Mouse (Mus musculus): ENCODE results near the gene Sorl1.

Gene Sorl1

DNA sequence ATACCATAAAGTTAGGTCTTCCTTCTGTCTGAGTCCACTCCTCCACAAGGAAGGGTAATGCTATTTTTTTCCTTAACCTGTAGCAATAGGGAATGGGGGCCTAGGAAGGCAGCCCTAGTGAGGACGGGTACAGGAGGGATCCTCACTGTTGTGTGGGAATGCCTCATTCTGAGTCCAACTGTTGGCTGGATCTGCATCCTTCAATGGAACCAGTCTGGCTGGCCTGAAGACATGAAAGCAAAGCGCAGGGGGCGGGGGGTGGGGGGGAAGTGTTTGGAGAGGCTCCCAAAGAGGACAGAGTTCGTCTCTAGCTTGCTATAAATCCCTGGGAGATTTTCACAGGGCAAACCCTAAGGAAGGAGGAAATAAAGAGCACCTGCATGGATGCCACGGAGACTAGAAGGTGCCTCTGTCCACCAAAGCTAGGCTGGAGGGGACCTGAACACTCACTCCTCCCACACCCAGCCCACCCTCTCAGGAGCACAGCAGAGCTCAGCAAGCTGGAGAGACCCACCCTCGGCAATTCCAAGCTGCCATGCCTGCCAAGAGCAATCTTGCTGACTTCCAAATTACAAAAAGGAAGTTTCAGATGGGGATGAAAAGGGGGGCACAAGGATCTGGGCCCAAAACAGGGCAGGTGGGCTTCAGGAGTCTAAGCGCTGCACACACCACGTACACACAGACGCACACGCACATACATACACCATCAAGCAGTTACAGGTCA, 2.3 kb downstream of the Sorl1 start:
- DNase-seq (ENCODE audit: low read depth), result no peak

DNA sequence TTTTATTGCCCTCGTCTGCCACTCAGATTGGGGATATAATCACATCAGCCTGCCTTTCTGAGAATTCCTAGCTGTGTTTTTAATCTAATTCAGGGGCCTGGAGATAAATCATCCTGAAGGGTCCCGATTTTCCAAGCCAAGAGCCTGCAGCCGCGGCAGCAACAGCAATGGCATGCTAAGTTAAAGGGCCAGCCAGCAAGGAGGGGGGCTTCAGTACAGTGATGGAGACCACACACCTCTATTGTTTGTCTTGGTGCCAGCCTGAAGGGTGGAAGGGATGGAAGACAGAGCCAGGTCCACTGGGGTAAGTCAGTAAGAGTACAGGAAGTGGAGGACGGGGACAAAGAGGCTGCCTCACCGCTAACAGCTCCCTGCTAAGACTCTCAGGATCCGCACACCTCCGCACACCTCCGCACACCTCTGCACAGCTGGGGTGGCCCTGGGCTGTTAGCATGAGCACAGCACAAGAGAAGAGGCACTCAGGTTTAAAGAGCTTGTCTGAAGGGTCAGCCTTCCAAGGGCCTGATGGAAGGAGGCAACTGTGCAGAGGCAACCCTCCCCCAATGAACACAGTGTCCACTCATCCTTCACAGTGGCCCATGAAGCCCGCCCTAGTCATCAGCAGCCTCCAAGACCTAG, 7.6 kb downstream of the Sorl1 start:
- DNase-seq (ENCODE audit: low read depth), result no peak

DNA sequence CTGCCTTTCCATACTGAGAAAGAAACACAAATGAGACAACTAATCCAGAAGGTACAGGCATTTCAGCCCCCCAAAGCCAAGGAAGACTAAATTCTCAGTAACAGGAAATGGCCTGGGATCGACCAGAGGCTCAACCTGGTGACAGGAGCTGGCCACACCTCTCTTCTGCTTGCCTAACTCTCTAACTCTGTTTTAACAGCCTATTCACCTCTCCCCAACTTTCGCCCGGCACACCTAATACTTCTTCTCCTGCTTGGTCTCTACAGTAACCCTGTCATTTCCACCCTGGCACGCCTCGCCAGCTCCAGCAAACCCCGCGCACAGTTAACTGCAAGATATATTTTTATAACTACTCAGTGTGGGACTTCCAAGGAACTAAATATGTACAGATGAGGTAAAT, 9.0 kb downstream of the Sorl1 start:
- no peak for DNase-seq (ENCODE audit: low read depth)

DNA sequence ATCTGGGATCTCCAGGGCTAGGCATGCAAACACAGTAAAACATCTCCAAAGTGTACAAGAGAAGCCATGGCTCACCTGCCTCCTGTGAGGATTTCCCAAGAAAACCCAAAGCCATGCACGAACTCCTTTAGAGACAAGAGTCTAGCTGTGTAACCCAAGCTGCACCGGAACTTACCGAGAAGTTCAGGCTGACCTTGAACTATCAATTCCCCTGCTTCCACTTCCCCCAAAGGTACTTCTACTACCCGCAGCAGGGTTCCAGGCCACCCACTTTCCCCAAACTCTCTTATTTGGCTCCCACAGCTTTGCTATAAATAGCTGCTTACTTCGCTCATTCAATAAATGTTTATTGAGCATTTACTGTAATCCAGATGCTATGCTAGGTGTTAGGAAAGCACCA, 10.8 kb downstream of the Sorl1 start:
- no peak for DNase-seq (ENCODE audit: low read depth)

GRCm38 (mm10) chr9:42112691-42113090, 11.4 kb downstream of the Sorl1 start:
- no peak for DNase-seq (ENCODE audit: low read depth)

DNA sequence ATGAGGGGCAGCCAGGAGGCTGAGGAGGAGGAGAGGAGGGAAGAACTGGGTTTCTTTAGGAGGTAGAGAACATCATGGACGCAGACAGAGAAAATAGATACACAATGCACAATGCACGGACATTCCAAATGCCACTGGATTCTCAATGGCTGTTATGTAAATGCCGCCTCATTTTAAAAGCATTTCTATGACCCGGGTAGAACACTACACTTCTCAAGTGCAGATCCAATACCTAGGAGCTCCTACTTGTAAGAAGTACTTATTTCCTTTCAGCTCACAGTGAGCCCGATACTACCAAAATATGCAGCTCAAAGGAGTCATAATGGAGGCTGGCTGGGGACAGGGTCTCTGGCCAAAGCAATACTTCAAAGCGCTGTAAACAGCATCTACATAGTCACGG, 12.8 kb downstream of the Sorl1 start:
- no peak for DNase-seq (ENCODE audit: low read depth)

- peak; percentile 71 for DNase-seq (ENCODE audit: low read depth)
Measured at GRCm38 (mm10) chr9:42109837-42110451, 14.2 kb downstream of the Sorl1 start.

- no peak for DNase-seq (ENCODE audit: low read depth)
Measured at GRCm38 (mm10) chr9:42109131-42109530, 15.0 kb downstream of the Sorl1 start.

DNA sequence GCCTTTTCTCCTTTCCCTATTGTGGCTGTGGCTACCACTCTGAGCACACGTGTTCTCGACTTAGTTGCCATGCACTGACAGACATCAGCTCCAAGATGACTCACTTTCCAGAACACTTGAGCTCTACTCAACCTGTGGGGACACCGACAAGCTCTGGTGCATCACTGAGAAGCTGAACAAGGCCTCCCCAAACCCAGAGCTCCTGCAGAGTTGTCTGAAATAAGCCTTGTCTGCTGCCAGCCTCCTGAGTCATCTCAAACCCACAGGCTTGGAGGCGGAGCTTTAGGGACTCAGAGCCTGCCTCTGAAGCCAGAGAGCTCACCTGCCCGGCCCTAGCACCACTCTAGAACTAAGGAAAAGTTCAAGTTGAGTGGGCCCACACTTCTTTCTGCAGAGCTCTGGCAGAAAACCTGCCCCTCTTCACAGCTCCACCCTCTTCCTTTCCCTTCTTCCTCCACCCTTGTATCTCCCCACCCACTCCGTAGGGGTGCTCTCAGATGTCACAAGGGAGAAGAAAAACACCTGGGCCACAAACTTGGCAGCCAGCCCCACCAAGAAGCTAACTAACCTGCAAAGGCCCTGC, 15.6 kb downstream of the Sorl1 start:
- DNase-seq (ENCODE audit: low read depth), result peak; percentile 57

DNA sequence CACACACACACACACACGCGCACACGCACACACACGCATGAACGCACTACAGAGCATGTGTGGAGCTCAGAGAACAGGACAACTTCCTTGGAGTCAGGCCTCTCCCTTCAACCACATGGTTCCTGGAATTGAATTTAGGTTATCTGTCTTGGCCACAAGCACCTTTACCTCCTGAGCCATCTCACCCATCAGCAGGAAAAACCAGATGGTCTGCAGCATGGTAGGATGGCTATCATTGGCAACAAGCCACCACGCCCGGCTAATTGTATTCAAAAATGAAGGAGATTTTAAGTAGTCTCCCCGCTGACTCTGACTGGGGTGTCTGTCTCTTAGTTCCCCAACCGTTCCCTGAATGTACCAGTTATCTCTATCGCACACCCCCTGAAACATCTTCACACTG, 17.0 kb downstream of the Sorl1 start:
- DNase-seq (ENCODE audit: low read depth), result no peak

DNA sequence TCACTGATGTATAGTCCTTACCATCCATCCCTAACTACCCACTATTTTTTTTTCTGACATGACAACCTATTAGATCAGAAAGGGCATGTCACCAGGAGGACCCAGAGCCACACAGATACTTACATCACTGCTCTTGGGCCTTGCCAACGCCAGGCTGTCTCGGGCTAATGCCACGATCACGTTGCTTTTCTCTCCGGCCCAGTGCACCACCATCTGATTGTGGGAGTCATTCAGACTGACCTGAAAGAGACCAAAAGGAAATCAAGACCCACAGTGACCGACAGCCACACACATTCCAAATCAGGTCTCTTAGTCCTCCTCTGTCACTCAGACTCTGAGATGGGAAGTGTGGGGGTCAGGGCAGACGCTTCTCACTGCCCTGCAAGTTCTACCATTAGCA, 17.8 kb downstream of the Sorl1 start:
- DNase-seq (ENCODE audit: low read depth), result no peak

GRCm38 (mm10) chr9:42103546-42103945, 20.6 kb downstream of the Sorl1 start:
- no peak for DNase-seq (ENCODE audit: low read depth)

DNA sequence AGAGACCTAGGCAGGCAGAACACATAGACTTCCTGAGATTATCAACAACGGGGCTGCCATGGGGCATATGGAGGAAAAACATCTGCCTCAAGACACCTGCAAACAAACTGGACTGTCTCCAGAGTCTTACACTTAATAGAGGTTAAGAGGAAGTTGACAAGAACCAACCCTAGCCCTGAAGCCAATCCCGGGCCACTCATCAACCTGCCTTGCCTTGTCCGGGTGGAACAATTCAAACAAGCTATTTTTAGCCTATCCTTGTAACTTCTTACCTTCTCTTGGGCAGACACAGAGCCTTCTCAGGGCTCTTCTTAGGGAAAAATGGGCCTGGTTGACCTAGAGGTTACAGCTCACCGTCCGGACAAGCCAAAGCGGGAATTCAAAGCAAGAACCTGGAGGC, 22.1 kb downstream of the Sorl1 start:
- DNase-seq (ENCODE audit: low read depth), result no peak

DNA sequence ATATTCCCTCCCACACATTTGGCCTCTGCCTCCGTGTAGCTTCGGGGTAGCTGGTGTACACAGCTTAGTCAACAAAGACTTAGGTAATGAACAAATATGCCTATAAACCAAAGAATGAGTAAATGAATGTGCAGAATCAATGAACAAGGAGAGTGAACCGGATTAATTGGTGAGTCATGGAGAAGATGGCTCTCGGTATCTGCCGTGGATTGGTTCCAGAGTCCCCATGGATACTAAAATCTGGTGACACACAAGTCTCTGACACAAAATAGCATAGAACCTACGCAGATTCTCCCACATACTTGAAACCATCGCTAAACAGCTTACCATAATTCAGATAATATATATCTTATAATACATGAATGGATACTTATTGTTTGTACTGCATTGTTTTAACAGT, 22.8 kb downstream of the Sorl1 start:
- DNase-seq (ENCODE audit: low read depth), result no peak

DNA sequence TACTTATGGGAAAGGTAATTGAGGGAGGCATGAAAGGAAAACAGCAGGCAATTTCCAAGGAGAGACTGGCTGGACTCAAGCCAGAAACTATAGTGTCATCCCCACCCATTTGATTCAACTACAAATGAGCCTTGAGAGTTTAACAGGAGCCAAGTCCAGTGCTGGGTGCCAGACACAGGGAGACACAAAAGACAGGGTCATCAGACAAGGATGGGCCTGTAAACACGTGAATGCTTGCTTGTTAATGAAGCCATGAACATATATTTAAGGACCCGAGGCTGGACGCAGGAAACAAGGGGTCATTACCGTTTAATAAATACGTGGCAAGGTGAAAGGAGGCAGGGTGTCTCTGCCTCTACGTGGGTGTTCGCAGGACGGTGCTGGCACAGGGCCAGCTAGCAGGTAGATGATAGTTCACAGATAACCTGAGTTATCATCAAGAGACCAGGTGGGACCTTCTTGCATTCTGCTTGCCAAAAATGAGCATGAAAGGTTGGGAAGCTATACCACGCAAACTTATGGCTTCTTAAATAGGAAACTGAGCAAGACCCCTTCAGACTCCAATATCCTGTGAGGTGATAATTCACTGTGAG, 23.4 kb downstream of the Sorl1 start:
- DNase-seq (ENCODE audit: low read depth), result no peak

GRCm38 (mm10) chr9:42098474-42099121, 25.5 kb downstream of the Sorl1 start:
- DNase-seq (ENCODE audit: low read depth), result peak; percentile 30

GRCm38 (mm10) chr9:42097731-42098473, 26.2 kb downstream of the Sorl1 start:
- DNase-seq (ENCODE audit: low read depth), result no peak

DNA sequence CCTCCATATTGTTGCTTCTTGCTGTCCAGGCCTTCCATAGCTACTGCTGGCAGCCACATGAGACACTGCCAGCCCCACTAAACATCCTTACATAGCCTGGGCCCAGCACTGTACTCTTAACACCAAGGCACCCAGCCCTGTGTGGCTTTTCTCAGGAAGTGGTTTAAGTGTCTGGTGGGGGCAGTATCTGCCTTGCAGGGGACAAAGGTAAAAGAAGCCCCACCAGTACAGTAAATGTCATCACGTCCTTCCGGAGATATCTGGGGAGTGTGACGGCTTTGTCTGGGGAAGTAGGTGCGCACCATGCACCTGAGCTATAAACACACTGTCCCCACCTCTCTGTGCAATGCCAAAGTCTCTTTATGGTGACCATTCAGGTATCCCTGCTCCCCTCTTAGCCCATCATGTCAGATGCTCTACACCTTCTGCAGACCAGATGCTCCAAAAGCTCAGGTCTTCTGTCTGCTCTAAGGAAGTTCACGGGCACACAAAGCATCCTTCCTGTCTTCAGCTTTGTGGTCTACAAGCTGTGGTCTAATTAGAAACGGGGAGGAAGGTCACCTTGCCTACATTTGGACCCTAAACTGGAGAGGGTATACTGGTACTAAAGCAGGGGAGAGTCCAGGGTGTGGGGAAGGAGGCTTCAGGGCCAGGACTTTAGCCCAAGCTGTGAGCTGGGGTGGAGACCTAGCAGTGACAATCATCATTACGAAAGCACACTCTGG, 26.9 kb downstream of the Sorl1 start:
- DNase-seq (ENCODE audit: low read depth), result no peak

DNA sequence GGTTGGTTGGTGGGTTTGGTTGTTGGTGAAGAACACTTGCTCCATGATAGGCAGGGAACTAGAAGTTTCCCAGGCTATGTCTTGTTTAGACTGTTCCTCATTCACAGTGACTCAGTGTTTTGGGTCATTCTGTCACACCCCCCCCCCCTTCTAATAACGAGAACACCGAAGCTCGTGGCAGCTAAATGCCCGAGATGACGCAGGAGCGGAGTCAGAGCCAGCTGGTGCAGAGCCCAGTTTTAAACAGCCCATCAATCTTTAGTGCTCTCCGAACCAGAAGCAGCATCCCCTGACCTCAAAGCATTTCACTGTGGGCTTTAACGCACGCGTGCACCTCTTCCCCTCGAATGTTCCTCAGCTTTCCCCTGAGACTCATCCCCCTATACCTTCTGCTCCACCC, 29.3 kb downstream of the Sorl1 start:
- peak; percentile 79 for DNase-seq (ENCODE audit: low read depth)

DNA sequence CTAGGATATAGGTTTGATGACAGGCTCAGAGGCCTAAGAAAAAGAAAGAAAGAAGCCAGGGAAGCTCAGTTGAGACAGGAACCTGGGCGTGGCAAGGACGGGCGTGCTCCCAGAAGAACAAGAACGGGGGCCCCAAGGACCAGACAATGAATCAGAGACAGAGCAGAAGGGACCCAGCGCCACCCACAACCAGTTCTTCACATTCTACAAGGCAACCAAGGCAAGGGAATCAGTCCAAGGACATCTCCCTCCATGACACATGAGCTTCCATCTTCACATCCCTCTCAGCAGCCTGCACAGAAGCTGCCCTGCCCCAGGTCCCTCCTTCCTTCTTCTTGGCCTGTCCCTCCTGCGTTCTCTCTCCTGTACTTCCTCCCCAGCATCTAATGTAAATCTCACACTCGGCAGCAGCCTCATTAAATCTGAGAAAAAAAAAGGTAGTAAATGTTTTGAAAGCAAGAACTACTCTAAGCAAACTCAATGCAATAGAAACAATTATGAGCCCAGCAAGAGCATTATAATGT, 30.0 kb downstream of the Sorl1 start:
- no peak for DNase-seq (ENCODE audit: low read depth)

DNA sequence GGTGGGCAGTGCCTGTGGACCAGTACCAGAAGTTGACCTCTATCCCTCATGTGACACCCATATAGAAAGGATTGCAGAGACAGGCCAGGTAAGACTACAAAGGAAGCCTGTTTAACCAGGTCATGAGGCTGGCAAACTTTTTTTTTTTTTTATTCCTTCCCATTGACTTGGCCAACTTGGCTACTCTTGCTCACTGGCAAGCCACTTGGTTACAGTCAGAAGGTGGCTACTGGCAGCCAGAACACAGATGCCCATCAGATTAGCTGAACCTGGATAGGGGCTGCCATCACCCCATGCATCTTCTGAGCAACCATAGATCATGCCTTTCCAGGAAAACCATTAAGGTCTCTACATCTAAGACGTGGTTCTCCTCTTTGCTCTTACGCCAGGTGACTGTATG, 31.3 kb downstream of the Sorl1 start:
- DNase-seq (ENCODE audit: low read depth), result no peak

Measured in NIH3T3 (cell line).